Comparison of ENCODE assay signal across 9 mouse cellular contexts in the genomic region with DNA sequence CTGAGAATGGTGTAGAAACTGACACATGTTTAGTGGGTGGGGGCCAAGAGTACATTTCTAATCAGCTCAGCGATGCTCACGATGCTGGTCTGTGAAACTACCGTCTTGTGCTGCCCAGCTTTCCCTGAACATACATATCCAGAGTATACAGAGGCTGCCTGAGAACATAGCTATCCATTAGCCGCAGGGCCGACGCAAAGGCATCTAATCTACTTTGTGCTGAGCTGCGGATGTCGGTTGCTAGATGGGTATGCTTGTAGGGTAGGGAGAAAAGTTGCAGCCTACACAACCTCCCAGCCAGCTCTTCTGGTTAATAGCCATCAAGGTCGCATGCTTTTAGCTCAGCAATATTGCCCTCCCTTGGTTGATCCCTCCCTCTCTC. TPM values are rescaled to one million over a fixed set of nuclear protein-coding genes. Genes with fewer than 3 reads are reported as not detected.
DNase-seq lines count a peak whose midpoint lies in the region; ATAC-seq and TF ChIP-seq lines count a peak whose summit lies in the region.
"Had no signal": no experiment of that assay in that cellular context is flagged by ENCODE, and none has a peak within 500 bp of the region (broad histone marks: within the 10 kb centered on the region; RNA-seq: fewer than 3 reads in every experiment).

No protein-coding gene starts in this region.

- WGBS in kidney, embryonic 14.5 days = 63% methylated on average over 9 of the region's 9 CpGs
- WGBS in embryonic facial prominence, embryonic 13.5 days = 53% methylated on average over 9 of the region's 9 CpGs
- WGBS in hindbrain, embryonic 12.5 days = 64% methylated on average over 9 of the region's 9 CpGs

- no peaks in the 10 kb centered on the region; the same call in 1 of the 2 replicates for H3K4me1 ChIP-seq in kidney, embryonic 14.5 days (ENCODE audit: control insufficient read depth, insufficient read depth, low read length)
- peaks cover 15% of the 10 kb centered on the region for H3K4me1 ChIP-seq in embryonic facial prominence, embryonic 13.5 days
- peaks cover 16% of the 10 kb centered on the region for H3K4me1 ChIP-seq in hindbrain, embryonic 12.5 days

- no peak overlapping the region for H3K27ac ChIP-seq in kidney, embryonic 14.5 days (ENCODE audit: low read depth, low read length)
- H3K27ac ChIP-seq in embryonic facial prominence, embryonic 13.5 days = no peak overlapping the region
- H3K27ac ChIP-seq in hindbrain, embryonic 12.5 days = no peak overlapping the region
- H3K27ac ChIP-seq: liver, embryonic 15.5 days had no signal

- no peaks in the 10 kb centered on the region for H3K9me3 ChIP-seq in kidney, embryonic 14.5 days (ENCODE audit: control insufficient read depth, low read length)
- no peaks in the 10 kb centered on the region for H3K9me3 ChIP-seq in embryonic facial prominence, embryonic 13.5 days
- H3K9me3 ChIP-seq in hindbrain, embryonic 12.5 days (replicated peaks) = no peaks in the 10 kb centered on the region
- H3K9me3 ChIP-seq: liver, embryonic 15.5 days had no signal

- no peak overlapping the region for H3K9ac ChIP-seq in kidney, embryonic 14.5 days (ENCODE audit: low read depth, low read length)
- H3K9ac ChIP-seq in embryonic facial prominence, embryonic 13.5 days = no peak overlapping the region
- H3K9ac ChIP-seq in hindbrain, embryonic 12.5 days = peak overlapping the region; percentile 53; the same call in 1 of the 2 replicates
- H3K9ac ChIP-seq: liver, embryonic 15.5 days had no signal

- no peak for ATAC-seq in kidney, embryonic 14.5 days (ENCODE audit: low FRiP score, low TSS enrichment)
- ATAC-seq in embryonic facial prominence, embryonic 13.5 days (ENCODE audit: insufficient number of reproducible peaks, insufficient read depth, low FRiP score, low TSS enrichment, low read depth) = no peak
- ATAC-seq in hindbrain, embryonic 12.5 days (ENCODE audit: low FRiP score) = no peak; the same call in 1 of the 2 replicates

- no peak for DNase-seq in kidney, postnatal 25 days
- no peak for DNase-seq in urinary bladder, adult 18-20 months (ENCODE audit: low spot score in 2 of 2)
- DNase-seq in layer of hippocampus, postnatal 10 days (ENCODE audit: low spot score in 2 of 2) = no peak
- DNase-seq in spleen, adult 12 weeks (ENCODE audit: low spot score) = no peak

- no peak overlapping the region for H3ac ChIP-seq in myocyte (ENCODE audit: control insufficient read depth, insufficient read length)

- H3K79me2 ChIP-seq in myocyte (ENCODE audit: control insufficient read depth, insufficient read depth) = peaks cover 37% of the 10 kb centered on the region

- no peak for TF ChIP-seq POLR2A in myocyte (IDR thresholded peaks at IDR 0.05; ENCODE audit: insufficient read length, low read depth)

- H3K36me3 ChIP-seq in kidney, embryonic 14.5 days (ENCODE audit: control insufficient read depth, insufficient read depth, low read length) = no peaks in the 10 kb centered on the region
- H3K36me3 ChIP-seq in embryonic facial prominence, embryonic 13.5 days = no peaks in the 10 kb centered on the region
- H3K36me3 ChIP-seq in hindbrain, embryonic 12.5 days = no peaks in the 10 kb centered on the region
- H3K36me3 ChIP-seq in myocyte (ENCODE audit: control insufficient read depth, insufficient read depth) = no peaks in the 10 kb centered on the region
- H3K36me3 ChIP-seq: liver, embryonic 15.5 days had no signal

- H3K27me3 ChIP-seq in kidney, embryonic 14.5 days (ENCODE audit: control insufficient read depth, insufficient read depth, low read length) = peaks cover 22% of the 10 kb centered on the region
- H3K27me3 ChIP-seq in embryonic facial prominence, embryonic 13.5 days = peaks cover 42% of the 10 kb centered on the region
- H3K27me3 ChIP-seq in hindbrain, embryonic 12.5 days = peaks cover 28% of the 10 kb centered on the region
- H3K27me3 ChIP-seq in myocyte (ENCODE audit: control insufficient read depth, insufficient read depth, insufficient read length) = no peaks in the 10 kb centered on the region

- H3K4me3 ChIP-seq in kidney, embryonic 14.5 days (ENCODE audit: low read length) = no peak overlapping the region
- peak overlapping the region; percentile 45; the same call in 1 of the 2 replicates for H3K4me3 ChIP-seq in embryonic facial prominence, embryonic 13.5 days
- no peak overlapping the region for H3K4me3 ChIP-seq in hindbrain, embryonic 12.5 days
- H3K4me3 ChIP-seq in myocyte = no peak overlapping the region

- H3K4me2 ChIP-seq in kidney, embryonic 14.5 days (replicated peaks; ENCODE audit: low read depth, low read length) = peak overlapping the region; percentile 71; the same call in 1 of the 2 replicates
- H3K4me2 ChIP-seq in embryonic facial prominence, embryonic 13.5 days = peak overlapping the region; percentile 82
- H3K4me2 ChIP-seq in hindbrain, embryonic 12.5 days (replicated peaks) = peak overlapping the region; percentile 92
- peak overlapping the region; percentile 65 for H3K4me2 ChIP-seq in myocyte (ENCODE audit: low read depth)

TF ChIP-seq in myocyte, 11 proteins besides CTCF, POLR2A, EP300 and RAD21:
- TF ChIP-seq TCF12 (IDR thresholded peaks at IDR 0.05; ENCODE audit: insufficient read depth, poor library complexity, severe bottlenecking) = no peak
- no peak for TF ChIP-seq TCF3 (IDR thresholded peaks at IDR 0.05; ENCODE audit: insufficient read length, low read depth)
- no peak for TF ChIP-seq MAX (IDR thresholded peaks at IDR 0.05; ENCODE audit: low read depth)
- TF ChIP-seq E2F4 (IDR thresholded peaks at IDR 0.05; ENCODE audit: insufficient read depth) = no peak
- TF ChIP-seq MYOD1 (IDR thresholded peaks at IDR 0.05; ENCODE audit: control insufficient read depth in 1 of 3, insufficient read length in 2 of 3, low read depth in 2 of 3) = no peak
- TF ChIP-seq SRF (IDR thresholded peaks at IDR 0.05; ENCODE audit: control insufficient read depth, insufficient read length, low read depth) = no peak
- no peak for TF ChIP-seq CEBPB (IDR thresholded peaks at IDR 0.05; ENCODE audit: insufficient read depth, poor library complexity, severe bottlenecking)
- no peak for TF ChIP-seq MYOG (IDR thresholded peaks at IDR 0.05; ENCODE audit: control insufficient read depth in 1 of 3, insufficient read depth in 1 of 3, insufficient read length in 2 of 3, low read depth in 2 of 3)
- TF ChIP-seq REST (IDR thresholded peaks at IDR 0.05; ENCODE audit: insufficient read depth, insufficient read length) = no peak
- TF ChIP-seq POLR2AphosphoS2 (IDR thresholded peaks at IDR 0.05; ENCODE audit: insufficient read length, low read depth) = no peak
- no peak for TF ChIP-seq USF1 (IDR thresholded peaks at IDR 0.05; ENCODE audit: low read depth)

RNA-seq across cellular contexts. Expression of a gene that starts 0.7 kb away (rescaled TPM):
- 0.94 and 2.2 TPM in 2 replicates for polyA plus RNA-seq in kidney, embryonic 14.5 days (2014; fragmentation: Nextera tagmentation; extraction: Ambion mirVana)
- 1.7 TPM in 2 replicates for polyA plus RNA-seq in embryonic facial prominence, embryonic 13.5 days (2015; fragmentation: Nextera tagmentation; extraction: Ambion mirVana)
- 3.3 and 3.7 TPM in 2 replicates for polyA plus RNA-seq in hindbrain, embryonic 12.5 days (2016; fragmentation: Nextera tagmentation; extraction: Ambion mirVana)
- polyA plus RNA-seq in myocyte (2012; fragmentation: generic; extraction: Trizol) = 61.8 TPM
- total RNA-seq in layer of hippocampus, postnatal 10 days (2021) = 10 to 100 TPM; 41.3 to 41.6 TPM

Comparison
In these comparisons a context has a peak if more than half of its experiments do, and no peak if none do; other contexts are left out.
1. RNA of a gene that starts 0.7 kb away (polyA plus RNA-seq): 61.8 TPM in myocyte (single experiment); 3.3 to 3.7 TPM in hindbrain, embryonic 12.5 days, 0.94 to 2.2 TPM in kidney, embryonic 14.5 days and 1.7 TPM in embryonic facial prominence, embryonic 13.5 days; every median in the first group is over 10 times any median in the second.
2. Peak in every context shown above with its lines, with median percentiles within 50 percentile points of each other: H3K4me2 ChIP-seq.